Mouse (Mus musculus) heart, embryonic 14.5 days (tissue): Measurements from ENCODE around the gene Ubxn1. TPM values are rescaled to one million over a fixed set of nuclear protein-coding genes. Genes with fewer than 3 reads are reported as not detected.
A peak's percentile ranks its signal among the peaks of the same experiment; 100 is the strongest.
"Not testable (repeated sequence)": the region's sequence is repeated elsewhere in the genome, so short reads cannot be mapped to it uniquely, and the experiment has no call there.

Source experiments
- ATAC-seq: fragments of 200-750 bp; cut with Nextera tagmentation; 2 replicates; pipeline ENCODE4 v1.8.0; 2017; ENCODE audit warnings: low read depth, moderate TSS enrichment; ENCODE audit not compliant: insufficient number of reproducible peaks, insufficient read depth, low FRiP score
- H3K27ac ChIP-seq, 2 experiments: fragments of 200-500 bp in 1 of 2; fragments of 300-500 bp in 1 of 2; sonication (generic) in 1 of 2; replicated peaks in 1 of 2; 2 replicates each; pipeline ENCODE4 v1.5.1; 2012 to 2014; ENCODE audit warnings: low read depth in 2 of 2, low read length in 2 of 2, control low read depth in 1 of 2, mild to moderate bottlenecking in 1 of 2, mixed read lengths in 1 of 2; ENCODE audit not compliant: control insufficient read depth in 1 of 2, insufficient read depth in 1 of 2
- H3K27me3 ChIP-seq: fragments of 300-500 bp; sonication (generic); 2 replicates; pipeline ENCODE4 v1.6.1; 2014; ENCODE audit warnings: mild to moderate bottlenecking, low read length, control low read depth; ENCODE audit not compliant: control insufficient read depth, insufficient read depth
- H3K36me3 ChIP-seq: fragments of 300-500 bp; sonication (generic); 2 replicates; pipeline ENCODE4 v1.6.1; 2014; ENCODE audit warnings: mild to moderate bottlenecking, control low read depth, low read length, mixed read lengths; ENCODE audit not compliant: control insufficient read depth, insufficient read depth
- H3K4me1 ChIP-seq, 2 experiments: fragments of 200-500 bp in 1 of 2; fragments of 300-500 bp in 1 of 2; sonication (generic) in 1 of 2; 2 replicates each; pipeline ENCODE4 v1.6.1; 2012 to 2014; ENCODE audit warnings: low read length in 2 of 2, control low read depth in 1 of 2, mixed read lengths in 1 of 2; ENCODE audit not compliant: control insufficient read depth in 2 of 2, insufficient read depth in 2 of 2
- H3K4me2 ChIP-seq: fragments of 300-500 bp; sonication (generic); 2 replicates; pipeline ENCODE4 v1.6.1; 2014; ENCODE audit warnings: mild to moderate bottlenecking, low read length
- H3K4me3 ChIP-seq, 2 experiments: fragments of 200-500 bp in 1 of 2; fragments of 300-500 bp in 1 of 2; sonication (generic) in 1 of 2; 2 replicates each; pipeline ENCODE4 v1.5.1; 2012 to 2014; ENCODE audit warnings: low read length in 2 of 2, mild to moderate bottlenecking in 2 of 2, control low read depth in 1 of 2, low read depth in 1 of 2, moderate library complexity in 1 of 2; ENCODE audit not compliant: control insufficient read depth in 1 of 2, insufficient read depth in 1 of 2
- H3K9ac ChIP-seq: fragments of 300-500 bp; sonication (generic); 2 replicates; pipeline ENCODE4 v1.6.1; 2014; ENCODE audit warnings: mild to moderate bottlenecking, low read length
- H3K9me3 ChIP-seq: fragments of 300-500 bp; sonication (generic); 2 replicates; pipeline ENCODE4 v1.6.1; 2016; ENCODE audit warnings: low read length, control low read depth; ENCODE audit not compliant: control insufficient read depth
- WGBS: fragments of 180-500 bp; shearing (Covaris S2); extraction: QIAGEN DNeasy Blood & Tissue Kit; methylation state at CpG from one replicate; pipeline ENCODE4 v1.1.7; 2014; 5-methylcytosine and 5-hydroxymethylcytosine counted together
- polyA plus RNA-seq: library from polyadenylated mRNA; unstranded; fragments of >200 nt; fragmentation: Nextera tagmentation; extraction: Ambion mirVana; gene quantifications from 2 replicates; pipeline ENCODE4 v1.2.1, GENCODE M21; 2014

The Ubxn1 gene
- 118 and 123 TPM in 2 replicates for polyA plus RNA-seq

- ATAC-seq, result peak; percentile 97
- H3K27me3 ChIP-seq, result no peaks in the 10 kb centered on the region
- no peaks in the 10 kb centered on the region for H3K9me3 ChIP-seq
- H3K36me3 ChIP-seq, result peaks cover 40% of the 10 kb centered on the region
- 1% methylated on average over 59 of the region's 59 CpGs for WGBS
- H3K4me2 ChIP-seq, result peak within 1 kb of the TSS; percentile 88
- peak within 1 kb of the TSS; percentile 76 to 78 for H3K27ac ChIP-seq
- peak within 1 kb of the TSS; percentile 70 to 77 for H3K4me3 ChIP-seq
- H3K4me1 ChIP-seq, result peaks cover 3 to 7% of the 10 kb centered on the region in 2 experiments; a peak in 2 of 4 replicates
- H3K9ac ChIP-seq, result peak within 1 kb of the TSS; percentile 94
These were observed at the start of gene Ubxn1 for GRCm38 (mm10) chr19:8871267-8872186. Gene Ubxn1 (plus strand): TSS chr19:8871496.

DNA sequence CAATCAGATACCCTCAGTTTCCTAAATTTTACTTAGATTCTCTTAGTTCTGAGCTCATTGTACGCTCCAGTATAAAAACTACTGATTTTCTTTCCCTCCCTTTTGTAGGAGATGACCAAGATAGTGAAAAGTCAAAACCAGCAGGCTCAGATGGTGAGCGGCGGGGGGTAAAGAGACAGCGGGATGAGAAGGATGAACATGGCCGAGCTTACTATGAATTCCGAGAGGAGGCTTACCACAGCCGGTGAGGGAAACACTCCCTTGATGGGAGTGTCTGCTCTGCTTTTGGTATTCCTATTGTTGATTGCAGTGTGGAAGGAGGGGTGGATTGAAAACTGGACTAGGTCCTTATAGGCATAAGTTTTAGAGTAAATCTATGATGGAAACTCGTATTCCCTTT is 48.6 kb upstream of the Ubxn1 start:
- Histone ChIP-seq H3K9ac (peak overlapping the region; percentile 98; the same call in 1 of the 2 replicates), H3K9me3 (no peaks in the 10 kb centered on the region), H3K4me1 (peaks cover 4 to 21% of the 10 kb centered on the region in 2 experiments; a peak in 3 of 4 replicates), H3K4me2 (peak overlapping the region; percentile 97), H3K27ac (no peak overlapping the region), H3K36me3 (peaks cover 55% of the 10 kb centered on the region), H3K27me3 (no peaks in the 10 kb centered on the region), H3K4me3 (peak overlapping the region; percentile 20 to 96)
- no peak for ATAC-seq
- WGBS, result 69% methylated on average over 8 of the region's 8 CpGs

DNA sequence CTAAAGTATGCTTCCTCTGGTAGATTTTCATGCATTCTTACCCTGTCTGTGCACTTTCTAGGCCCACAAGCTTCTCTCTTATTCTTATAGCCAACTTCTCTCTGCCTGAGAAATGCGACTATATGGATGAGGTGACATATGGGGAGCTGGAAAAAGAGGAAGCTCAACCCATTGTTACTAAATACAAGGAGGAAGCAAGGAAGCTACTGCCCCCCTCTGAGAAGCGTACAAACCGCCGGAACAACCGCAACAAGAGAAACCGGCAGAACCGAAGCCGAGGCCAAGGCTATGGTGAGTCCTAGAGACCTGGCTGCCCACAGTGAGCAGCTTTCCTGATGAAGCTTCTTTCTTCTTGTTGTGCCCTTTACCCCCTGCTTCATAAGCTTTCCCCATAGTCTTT is 41.6 kb upstream of the Ubxn1 start, which contains the start of gene AC129217.1:
Gene AC129217.1 (plus strand): TSS at position 114 of the 400 bp plus-strand sequence.
- H3K4me2 ChIP-seq, result no peak within 1 kb of the TSS
- 87% methylated on average over 8 of the region's 8 CpGs for WGBS

GRCm38 (mm10) chr19:8830664-8831063 is 40.6 kb upstream of the Ubxn1 start:
- no peak overlapping the region for H3K9ac ChIP-seq
- H3K4me2 ChIP-seq, result no peak overlapping the region
- peaks cover 99% of the 10 kb centered on the region for H3K36me3 ChIP-seq
- no peak for ATAC-seq
- H3K27me3 ChIP-seq, result no peaks in the 10 kb centered on the region
- H3K4me1 ChIP-seq, result no peaks in the 10 kb centered on the region
- H3K27ac ChIP-seq, result no peak overlapping the region
- WGBS, result 95% methylated on average over 8 of the region's 8 CpGs
- no peaks in the 10 kb centered on the region for H3K9me3 ChIP-seq
- H3K4me3 ChIP-seq, result no peak overlapping the region

More for the DNA sequence above, 41.6 kb upstream of the Ubxn1 start, which contains the start of gene AC129217.1:
- Histone ChIP-seq H3K4me3 (no peak within 1 kb of the TSS), H3K9ac (no peak within 1 kb of the TSS), H3K9me3 (no peaks in the 10 kb centered on the region), H3K4me1 (no peaks in the 10 kb centered on the region), H3K27ac (no peak within 1 kb of the TSS), H3K27me3 (no peaks in the 10 kb centered on the region), H3K36me3 (peaks cover 100% of the 10 kb centered on the region)
- no peak for ATAC-seq

GRCm38 (mm10) chr19:8831262-8831661 is 40.0 kb upstream of the Ubxn1 start:
- no peaks in the 10 kb centered on the region for H3K9me3 ChIP-seq
- no peak for ATAC-seq
- H3K27me3 ChIP-seq, result no peaks in the 10 kb centered on the region
- H3K36me3 ChIP-seq, result peaks cover 99% of the 10 kb centered on the region
- no peak overlapping the region for H3K4me2 ChIP-seq
- H3K9ac ChIP-seq, result no peak overlapping the region
- 76% methylated on average over 11 of the region's 11 CpGs for WGBS
- no peaks in the 10 kb centered on the region for H3K4me1 ChIP-seq
- no peak overlapping the region for H3K27ac ChIP-seq
- no peak overlapping the region for H3K4me3 ChIP-seq

DNA sequence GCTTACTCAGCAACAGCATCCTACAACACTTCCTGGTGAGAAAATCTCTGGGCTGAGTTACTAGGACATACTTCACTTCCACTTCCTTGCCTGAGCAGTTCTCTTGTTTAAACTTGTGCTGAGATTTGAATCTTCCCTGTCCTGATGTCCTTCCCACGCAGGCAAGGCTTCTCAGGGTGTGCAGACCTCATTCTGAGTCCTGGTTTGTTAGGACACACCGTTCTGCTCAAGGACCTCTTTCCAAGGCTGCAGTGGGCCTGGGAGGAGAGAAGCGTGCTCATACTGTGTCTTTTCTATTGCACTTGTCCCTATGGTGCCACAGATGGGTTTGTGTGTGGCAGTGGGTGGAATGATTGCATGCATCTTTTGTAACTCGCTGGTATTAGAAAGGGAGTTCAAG is 38.3 kb upstream of the Ubxn1 start:
- 84% methylated on average over 4 of the region's 4 CpGs for WGBS
- H3K27ac ChIP-seq, result no peak overlapping the region

DNA sequence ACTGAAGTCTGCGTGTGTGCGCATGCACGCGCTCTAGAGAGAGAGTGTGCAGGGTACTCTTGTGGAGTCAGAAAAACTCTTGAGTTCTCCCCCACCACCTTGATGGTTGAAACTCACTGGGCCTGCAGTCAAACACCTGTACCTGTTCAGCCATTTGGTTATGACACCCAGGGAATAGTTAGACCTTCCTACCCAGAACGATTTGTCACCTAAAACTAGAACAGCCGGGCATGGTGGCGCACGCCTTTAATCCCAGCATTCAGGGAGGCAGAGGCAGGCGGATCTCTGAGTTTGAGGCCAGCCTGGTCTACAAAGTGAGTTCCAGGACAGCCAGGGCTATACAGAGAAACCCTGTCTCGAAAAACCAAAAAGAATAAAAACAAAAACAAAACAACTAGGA is 35.0 kb upstream of the Ubxn1 start:
- not testable (repeated sequence) for H3K4me2 ChIP-seq, ATAC-seq, H3K27me3 ChIP-seq, H3K9ac ChIP-seq, H3K9me3 ChIP-seq, H3K27ac ChIP-seq, H3K4me3 ChIP-seq
- WGBS, result 97% methylated on average over 10 of the region's 10 CpGs
- H3K36me3 ChIP-seq, result peaks cover 48% of the 10 kb centered on the region
- peaks cover 20 to 30% of the 10 kb centered on the region in 2 experiments for H3K4me1 ChIP-seq

More for the DNA sequence above, 38.3 kb upstream of the Ubxn1 start:
- no peak overlapping the region for H3K4me2 ChIP-seq
- H3K9me3 ChIP-seq, result no peaks in the 10 kb centered on the region
- no peak overlapping the region for H3K9ac ChIP-seq
- H3K27me3 ChIP-seq, result no peaks in the 10 kb centered on the region
- ATAC-seq, result no peak
- H3K36me3 ChIP-seq, result peaks cover 82% of the 10 kb centered on the region
- H3K4me1 ChIP-seq, result peaks cover under 1 to 2% of the 10 kb centered on the region in 2 experiments; a peak in 2 of 4 replicates
- H3K4me3 ChIP-seq, result no peak overlapping the region
